Mouse (Mus musculus): ENCODE results near the gene Zfp988. TPM values are rescaled to one million over a fixed set of nuclear protein-coding genes. Genes with fewer than 3 reads are reported as not detected.
"Not testable (repeated sequence)": the region's sequence is repeated elsewhere in the genome, so short reads cannot be mapped to it uniquely, and the experiment has no call there.

The Zfp988 gene
- polyA plus RNA-seq, 1 experiment from 2014 or later, result 0.13 TPM

DNA sequence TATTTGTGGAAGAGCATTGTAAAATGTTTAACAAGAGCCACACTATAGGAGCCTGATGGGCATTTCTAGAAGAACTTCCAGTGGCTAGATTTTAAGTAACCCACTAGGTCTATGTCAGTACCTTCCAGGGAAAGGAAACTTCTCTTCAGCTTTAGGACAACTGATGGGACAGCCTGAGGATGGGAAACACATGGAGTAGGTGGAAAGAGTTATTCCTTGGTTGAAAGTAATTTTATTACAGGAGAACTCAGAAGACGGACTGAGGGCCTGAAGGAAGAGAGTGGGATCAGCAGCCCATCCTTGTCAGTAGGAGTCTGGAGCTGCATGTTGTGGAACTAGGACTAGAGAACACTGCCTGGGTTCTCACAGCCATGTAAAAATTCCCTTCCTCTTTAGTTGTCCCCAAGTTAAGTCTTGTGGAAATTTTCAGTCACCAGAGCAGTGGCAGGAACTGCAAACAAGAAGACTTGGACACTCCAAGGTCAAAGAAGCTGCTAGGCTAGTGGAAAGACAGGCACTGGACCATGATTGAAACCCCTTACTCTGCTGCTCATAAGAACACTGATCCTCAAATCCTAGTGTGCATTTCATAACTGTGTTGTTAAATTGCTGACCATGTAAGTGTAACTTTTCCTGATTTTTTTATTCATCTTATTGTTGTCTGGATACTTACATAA lies 30.4 kb downstream of the Zfp988 start:
- not testable (repeated sequence) for ATAC-seq (replicated peaks); H3K27ac ChIP-seq; H3K27me3 ChIP-seq (replicated peaks); H3K9ac ChIP-seq; H3K4me2 ChIP-seq; H3K4me1 ChIP-seq; H3K36me3 ChIP-seq (replicated peaks); H3K4me3 ChIP-seq
- 20% methylated on average over 1 of the region's 1 CpGs for WGBS
- peaks cover 66% of the 10 kb centered on the region for H3K9me3 ChIP-seq

- peaks cover 68% of the 10 kb centered on the region for H3K9me3 ChIP-seq
- ATAC-seq (replicated peaks), result peak; percentile 42; the same call in 1 of the 2 replicates
- not testable (repeated sequence) for H3K27me3 ChIP-seq (replicated peaks); H3K4me2 ChIP-seq; H3K4me3 ChIP-seq; H3K4me1 ChIP-seq; H3K36me3 ChIP-seq (replicated peaks); H3K9ac ChIP-seq; H3K27ac ChIP-seq
- 64% methylated on average over 6 of the region's 6 CpGs for WGBS
Observed at GRCm38 (mm10) chr4:147336368-147337195, 31.1 kb downstream of the Zfp988 start.

- H3K9me3 ChIP-seq, result peaks cover 68% of the 10 kb centered on the region
- not testable (repeated sequence) for H3K27me3 ChIP-seq (replicated peaks); H3K4me2 ChIP-seq; H3K27ac ChIP-seq; H3K4me3 ChIP-seq; H3K4me1 ChIP-seq; ATAC-seq (replicated peaks); H3K36me3 ChIP-seq (replicated peaks); H3K9ac ChIP-seq
- WGBS, result 89% methylated on average over 2 of the region's 2 CpGs
Observed at GRCm38 (mm10) chr4:147337520-147337919, 32.0 kb downstream of the Zfp988 start.

GRCm38 (mm10) chr4:147338032-147338610 lies 32.6 kb downstream of the Zfp988 start:
- no peak overlapping the region for H3K27ac ChIP-seq
- H3K9ac ChIP-seq, result no peak overlapping the region
- peaks cover 72% of the 10 kb centered on the region for H3K9me3 ChIP-seq
- no peak overlapping the region for H3K4me3 ChIP-seq
- no peak for ATAC-seq (replicated peaks)
- no peaks in the 10 kb centered on the region for H3K27me3 ChIP-seq (replicated peaks)
- H3K4me1 ChIP-seq, result no peaks in the 10 kb centered on the region
- H3K36me3 ChIP-seq (replicated peaks), result no peaks in the 10 kb centered on the region
- H3K4me2 ChIP-seq, result no peak overlapping the region
- 71% methylated on average over 5 of the region's 5 CpGs for WGBS

GRCm38 (mm10) chr4:147338706-147339105 lies 33.2 kb downstream of the Zfp988 start:
- not testable (repeated sequence) for H3K4me2 ChIP-seq; H3K27me3 ChIP-seq (replicated peaks); ATAC-seq (replicated peaks); H3K4me3 ChIP-seq; H3K36me3 ChIP-seq (replicated peaks); H3K9ac ChIP-seq; H3K27ac ChIP-seq; H3K4me1 ChIP-seq
- peaks cover 74% of the 10 kb centered on the region for H3K9me3 ChIP-seq
- WGBS, result 74% methylated on average over 3 of the region's 3 CpGs

- H3K27me3 ChIP-seq (replicated peaks); H3K36me3 ChIP-seq (replicated peaks); H3K4me1 ChIP-seq; ATAC-seq (replicated peaks); H3K4me3 ChIP-seq; H3K9ac ChIP-seq; H3K4me2 ChIP-seq; H3K27ac ChIP-seq: not testable (repeated sequence)
- WGBS, result 71% methylated on average over 7 of the region's 7 CpGs
- peaks cover 71% of the 10 kb centered on the region for H3K9me3 ChIP-seq
Observed at GRCm38 (mm10) chr4:147339601-147340219, 34.2 kb downstream of the Zfp988 start.

- not testable (repeated sequence) for H3K4me1 ChIP-seq; H3K4me2 ChIP-seq; H3K4me3 ChIP-seq; H3K27ac ChIP-seq; ATAC-seq (replicated peaks); H3K9ac ChIP-seq; H3K27me3 ChIP-seq (replicated peaks); H3K36me3 ChIP-seq (replicated peaks)
- WGBS, result 65% methylated on average over 3 of the region's 3 CpGs
- peaks cover 70% of the 10 kb centered on the region for H3K9me3 ChIP-seq
Observed at GRCm38 (mm10) chr4:147340236-147340635, 34.8 kb downstream of the Zfp988 start.

DNA sequence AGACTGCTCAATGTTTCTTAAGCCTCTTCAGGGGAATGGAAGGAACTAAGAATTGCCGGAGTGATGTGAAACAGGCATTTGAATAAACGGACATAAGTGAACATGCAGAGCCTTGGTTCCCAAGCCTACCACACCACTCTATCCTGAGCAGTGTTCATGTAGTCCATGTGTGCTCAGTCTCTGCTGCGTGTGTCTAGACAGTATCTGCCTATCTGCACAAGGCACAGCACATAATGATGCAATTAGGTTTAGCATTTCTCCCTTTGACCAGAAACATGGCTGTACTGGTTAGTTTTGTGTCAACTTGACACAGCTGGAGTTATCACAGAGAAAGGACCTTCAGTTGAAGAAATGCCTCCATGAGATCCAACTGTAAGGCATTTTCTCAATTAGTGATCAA lies 35.4 kb downstream of the Zfp988 start:
- H3K27me3 ChIP-seq (replicated peaks); H3K4me1 ChIP-seq; H3K4me3 ChIP-seq; H3K27ac ChIP-seq; H3K36me3 ChIP-seq (replicated peaks); H3K4me2 ChIP-seq; H3K9ac ChIP-seq; ATAC-seq (replicated peaks): not testable (repeated sequence)
- 90% methylated on average over 3 of the region's 3 CpGs for WGBS
- H3K9me3 ChIP-seq, result peaks cover 66% of the 10 kb centered on the region

GRCm38 (mm10) chr4:147343042-147343908 lies 37.8 kb downstream of the Zfp988 start:
- not testable (repeated sequence) for H3K4me3 ChIP-seq; H3K9ac ChIP-seq; H3K4me2 ChIP-seq; H3K36me3 ChIP-seq (replicated peaks); H3K27ac ChIP-seq; H3K27me3 ChIP-seq (replicated peaks); H3K4me1 ChIP-seq
- peaks cover 60% of the 10 kb centered on the region for H3K9me3 ChIP-seq
- WGBS, result 76% methylated on average over 6 of the region's 6 CpGs
- peak; percentile 74 for ATAC-seq (replicated peaks)

DNA sequence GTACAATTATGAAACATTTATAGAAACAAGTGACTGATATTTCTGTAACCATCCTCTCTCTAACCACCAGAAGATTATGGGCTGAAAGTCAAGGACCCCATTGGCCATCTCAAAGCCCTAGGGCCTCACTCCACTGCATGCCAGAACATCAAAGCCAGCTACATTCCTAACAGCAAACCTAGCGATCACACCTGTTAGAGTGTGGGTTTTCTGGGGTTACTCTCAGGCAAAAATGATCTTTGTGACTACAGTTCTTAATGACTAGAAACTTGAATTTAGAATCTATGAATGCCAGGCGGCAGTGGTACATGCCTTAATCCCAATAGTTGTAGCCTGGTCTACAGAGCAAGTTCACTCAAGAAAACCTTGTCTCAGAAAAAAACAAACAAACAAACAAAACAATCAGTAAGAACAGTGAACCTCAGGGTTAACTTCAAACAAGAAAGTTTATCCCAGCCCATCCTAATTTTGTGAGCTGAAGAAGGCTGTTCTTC lies 39.6 kb downstream of the Zfp988 start:
- H3K27me3 ChIP-seq (replicated peaks); H3K36me3 ChIP-seq (replicated peaks); H3K4me3 ChIP-seq; H3K4me2 ChIP-seq; H3K27ac ChIP-seq; H3K9ac ChIP-seq; H3K4me1 ChIP-seq; ATAC-seq (replicated peaks): not testable (repeated sequence)
- WGBS, result 87% methylated on average over 2 of the region's 2 CpGs
- H3K9me3 ChIP-seq, result peaks cover 63% of the 10 kb centered on the region

- not testable (repeated sequence) for H3K4me3 ChIP-seq; H3K27me3 ChIP-seq (replicated peaks); H3K4me1 ChIP-seq; H3K4me2 ChIP-seq; H3K36me3 ChIP-seq (replicated peaks); ATAC-seq (replicated peaks); H3K27ac ChIP-seq; H3K9ac ChIP-seq
- 69% methylated on average over 4 of the region's 4 CpGs for WGBS
- H3K9me3 ChIP-seq, result peaks cover 70% of the 10 kb centered on the region
Observed at GRCm38 (mm10) chr4:147346361-147347035, 41.0 kb downstream of the Zfp988 start.

Data from midbrain, embryonic 15.5 days (tissue).